Mouse (Mus musculus) heart, postnatal 10 days (tissue): ENCODE data around the gene Gm10295. TPM values are rescaled to one million over a fixed set of nuclear protein-coding genes. Genes with fewer than 3 reads are reported as not detected.

Source experiments
- DNase-seq, 2 experiments: peaks; one replicate each; pipeline ENCODE4 v3.0.0; 2021
- intact Hi-C: fragments of 180-260 bp; cut with DNase I; formaldehyde crosslinking; loops from one replicate; pipeline ENCODE4 v1.15.1; 2025
- total RNA-seq, 2 experiments: library from RNA; stranded (reverse); gene quantifications; 2 replicates each; pipeline ENCODE4 v1.2.3; 2021

The Gm10295 gene
- total RNA-seq: not detected

GRCm38 (mm10) chr7:71351364-71351763 is at the start of gene Gm10295:
TSS of gene Gm10295 (minus strand) at chr7:71351485.
- no peak for DNase-seq

DNA sequence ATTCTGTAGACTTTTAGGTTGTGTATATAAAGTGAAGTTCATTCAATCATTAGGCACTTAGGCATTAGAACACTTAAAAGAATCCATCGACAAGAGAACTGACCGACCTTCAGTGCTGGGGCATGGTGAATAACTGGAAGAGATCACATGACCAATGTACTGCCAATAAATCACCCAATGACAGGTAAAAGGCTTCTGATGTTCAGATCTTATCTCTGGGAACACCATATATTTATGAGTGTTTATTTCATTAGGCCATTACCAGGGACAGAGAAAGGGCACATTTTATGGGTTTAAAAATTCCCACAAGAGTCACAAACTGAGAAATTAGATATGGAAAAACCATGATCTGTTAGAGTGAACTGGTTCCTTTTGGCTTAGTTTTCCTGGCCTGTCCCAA is 49.7 kb upstream of the Gm10295 start:
- intact Hi-C loops: no loop called here
- no peak for DNase-seq

More at GRCm38 (mm10) chr7:71351364-71351763, at the start of gene Gm10295:
- intact Hi-C loops: no loop called here

DNA sequence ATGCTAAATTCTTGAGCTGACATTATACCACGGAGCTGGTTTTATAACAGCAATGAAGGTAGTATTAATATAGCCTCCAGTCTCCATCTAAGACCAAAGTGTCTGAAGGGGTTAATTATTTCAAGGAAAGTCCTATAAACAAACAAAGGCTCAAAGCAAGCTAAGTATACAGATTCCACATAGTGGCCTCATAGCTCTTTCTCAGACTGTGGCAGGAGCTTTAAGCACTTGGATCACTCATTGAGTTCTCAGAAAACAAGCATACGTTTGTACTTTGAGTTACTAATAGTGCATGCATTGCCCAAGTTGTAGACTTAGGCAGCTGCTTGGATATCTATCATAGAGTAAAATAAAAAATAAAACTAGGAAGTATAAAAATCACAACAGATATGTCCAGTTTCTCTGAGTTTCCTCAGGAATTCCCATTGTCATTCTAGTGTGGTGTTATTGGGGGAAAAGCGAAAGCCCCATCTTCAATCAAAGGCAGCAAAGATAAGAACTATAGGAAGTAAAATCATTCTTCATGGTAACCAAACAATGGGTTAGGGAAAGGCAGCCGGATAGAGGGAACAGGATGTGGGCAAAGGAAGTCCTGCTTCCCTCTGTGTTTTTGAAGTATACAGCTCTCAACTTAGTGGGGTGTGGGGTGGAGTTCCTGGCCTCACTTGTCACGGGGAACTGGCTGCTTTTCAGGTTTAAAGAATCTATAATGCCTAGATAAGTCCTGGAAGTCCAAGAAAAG is 48.8 kb upstream of the Gm10295 start:
- intact Hi-C loops: no loop called here
- DNase-seq: no peak

DNA sequence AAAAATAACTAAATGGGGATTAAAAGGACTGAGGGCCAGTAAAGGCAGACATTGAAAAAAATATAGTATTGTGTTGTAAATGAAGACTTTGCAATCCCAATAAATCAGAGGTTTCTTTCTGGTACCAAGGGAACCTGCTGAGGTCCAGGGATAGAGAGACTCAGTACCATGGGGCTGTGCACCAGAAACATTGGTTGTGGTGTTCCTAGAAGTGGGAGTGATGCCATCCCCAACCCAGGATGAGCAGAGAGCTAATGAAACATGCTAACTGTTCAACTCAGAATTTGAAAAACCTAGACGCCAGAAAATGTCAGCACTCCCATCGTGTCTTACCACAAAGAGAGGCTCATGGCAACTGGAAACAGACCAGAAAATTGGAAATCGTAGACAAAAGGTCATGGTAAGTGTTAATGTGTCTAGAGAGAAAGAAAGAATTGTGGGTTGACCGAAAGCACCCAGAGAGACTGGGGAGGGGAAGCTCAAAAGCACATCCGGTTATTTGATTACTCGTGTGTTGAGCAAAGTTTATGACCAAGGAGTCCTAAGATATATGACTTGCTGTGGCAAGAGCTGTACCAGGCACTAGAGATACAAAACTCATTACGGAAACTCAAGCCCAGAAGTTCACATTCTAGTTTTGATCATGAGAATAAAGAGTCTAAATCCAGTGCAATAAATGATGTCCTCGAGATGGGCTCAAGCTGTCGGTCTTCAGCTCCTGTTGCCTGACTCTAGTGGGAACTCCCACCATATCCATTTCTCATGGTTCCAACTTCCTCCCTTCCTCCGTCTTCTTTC is 47.9 kb upstream of the Gm10295 start:
- intact Hi-C loops: no loop called here
- no peak for DNase-seq

DNA sequence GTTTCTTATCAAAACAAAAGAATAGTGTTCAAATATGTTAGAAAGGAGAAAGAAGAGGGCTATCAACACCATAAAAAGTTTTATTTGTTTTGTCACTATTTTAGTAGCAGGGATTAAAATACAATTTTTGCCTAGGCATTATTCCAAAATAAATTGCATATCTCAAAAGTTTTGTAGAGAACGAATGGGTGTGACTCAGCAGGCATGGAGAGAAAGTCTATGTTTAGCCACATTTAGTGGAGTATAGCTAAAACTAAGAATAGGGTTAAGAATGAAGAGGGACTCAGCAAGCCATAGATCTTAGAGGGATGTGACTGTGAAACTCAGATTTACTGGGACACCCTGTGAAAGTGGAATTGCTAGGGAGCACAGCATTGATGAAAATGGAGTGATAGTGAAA is 47.1 kb upstream of the Gm10295 start:
- no peak for DNase-seq
- intact Hi-C loops: no loop called here

DNA sequence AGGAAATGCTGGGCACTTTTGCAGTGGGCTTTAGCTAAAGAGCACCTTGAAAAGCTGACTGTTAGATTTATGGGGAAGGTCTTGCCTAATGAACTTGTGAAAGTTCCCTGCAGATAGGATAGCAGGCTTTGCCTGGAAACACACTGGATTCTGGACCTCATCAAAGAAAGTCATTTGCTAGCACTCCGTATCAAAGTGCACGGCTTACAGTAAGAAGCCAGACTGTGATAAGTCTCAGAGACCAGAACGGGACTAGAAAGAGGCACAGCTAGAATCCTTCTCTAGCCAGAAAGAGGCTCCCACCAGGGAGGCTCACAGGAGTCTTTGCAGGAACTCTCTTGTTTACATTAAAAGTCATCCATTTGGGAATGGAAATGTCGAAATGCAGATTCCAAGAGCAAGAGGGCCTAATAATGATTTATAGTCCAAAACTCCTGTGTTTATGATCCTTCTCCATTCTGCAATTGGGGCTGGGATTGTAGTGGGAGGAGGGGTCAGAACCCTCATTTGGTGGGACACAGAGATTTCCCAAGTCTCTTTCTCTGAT is 41.6 kb upstream of the Gm10295 start:
- intact Hi-C loops: no loop called here
- no peak for DNase-seq

DNA sequence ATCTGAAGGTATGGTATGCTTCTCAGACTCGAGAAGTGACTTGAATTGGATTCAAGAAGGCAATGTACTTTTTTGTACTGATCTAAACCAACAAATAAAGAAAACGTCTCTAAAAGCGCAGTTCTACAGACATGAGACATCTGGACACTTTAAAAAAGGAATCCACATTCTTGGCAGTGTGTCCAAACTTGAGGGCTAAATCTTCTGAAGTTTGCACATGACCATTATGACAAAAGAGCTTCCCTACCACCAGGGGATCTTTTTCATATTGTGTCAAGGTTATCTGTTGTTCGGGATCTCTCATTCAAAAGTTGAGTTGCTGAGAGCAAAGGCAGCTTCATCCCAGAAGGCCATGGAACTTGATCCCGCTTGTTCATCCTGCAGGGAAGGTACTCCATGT is 40.0 kb upstream of the Gm10295 start:
- DNase-seq: no peak
- intact Hi-C loops: no loop called here

- intact Hi-C loops: no loop called here
- DNase-seq: no peak
Measured at GRCm38 (mm10) chr7:71390291-71390690, 39.0 kb upstream of the Gm10295 start.

DNA sequence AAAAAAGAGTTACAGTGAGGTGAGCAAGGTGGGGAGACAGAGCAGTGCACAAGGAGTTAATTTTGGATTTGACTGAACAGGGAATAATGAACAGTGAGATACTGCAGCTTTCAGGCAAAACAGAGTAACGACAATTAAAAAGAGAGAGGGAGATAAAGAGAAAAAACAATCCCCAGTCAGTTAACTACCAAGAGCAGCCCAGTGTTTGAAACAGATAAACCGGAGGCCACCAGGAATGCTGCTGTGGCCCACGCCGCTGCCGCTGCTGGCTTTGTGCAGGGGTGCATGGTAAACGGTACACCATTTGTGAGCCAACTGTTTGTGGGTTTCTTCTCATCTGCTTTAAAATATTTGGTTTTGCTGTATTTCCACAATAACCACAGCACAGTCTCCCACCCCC is 34.8 kb upstream of the Gm10295 start:
- intact Hi-C loops: no loop called here
- no peak for DNase-seq

- DNase-seq: no peak
- intact Hi-C loops: no loop called here
Measured at GRCm38 (mm10) chr7:71384921-71385320, 33.6 kb upstream of the Gm10295 start.

DNA sequence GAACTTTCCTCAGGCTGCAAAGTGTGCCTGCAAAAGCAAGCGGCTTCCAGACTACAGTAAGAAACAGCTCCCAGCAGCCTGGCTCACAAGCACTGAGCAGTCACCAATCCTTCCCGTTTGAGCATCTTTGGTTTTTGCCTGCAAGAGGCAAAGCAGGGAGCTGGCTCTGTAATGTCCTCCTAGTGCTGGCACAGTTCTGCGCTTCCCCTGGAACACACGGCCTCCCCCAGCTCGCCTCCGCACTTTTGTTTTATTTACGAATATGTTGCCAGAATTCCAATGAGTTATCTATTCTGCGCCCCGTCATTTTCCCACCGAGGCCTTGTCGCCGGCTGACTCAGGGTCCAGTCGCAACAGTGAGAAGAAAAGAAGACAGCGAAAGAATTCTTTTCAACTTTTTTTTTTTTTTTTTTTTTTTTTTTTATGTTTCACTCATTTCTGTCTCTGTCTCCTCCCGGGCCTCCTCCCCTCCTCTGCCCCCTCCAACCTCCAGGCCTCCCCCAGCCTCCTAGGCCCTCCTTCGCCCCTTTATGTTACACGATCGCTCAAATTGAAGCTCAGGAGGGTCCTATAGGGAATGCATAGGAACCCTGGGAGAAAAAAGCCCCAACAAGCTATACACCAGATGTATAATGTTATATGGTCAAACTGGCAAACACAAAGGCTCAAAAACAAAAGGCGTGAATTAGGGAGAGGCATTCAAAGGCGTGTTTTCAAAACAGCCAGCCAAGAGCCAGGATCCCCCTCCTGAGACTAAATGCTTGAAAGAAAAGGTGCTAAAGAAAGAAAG is 32.3 kb upstream of the Gm10295 start:
- intact Hi-C loops: no loop called here
- peak; percentile 40 to 51 for DNase-seq

- no peak for DNase-seq
- intact Hi-C loops: loop anchor here (5.0 kb wide), 2 partner anchors 288 to 487 kb away; no protein-coding TSS in a partner anchor
Measured at GRCm38 (mm10) chr7:71379826-71380825, 28.8 kb upstream of the Gm10295 start.

DNA sequence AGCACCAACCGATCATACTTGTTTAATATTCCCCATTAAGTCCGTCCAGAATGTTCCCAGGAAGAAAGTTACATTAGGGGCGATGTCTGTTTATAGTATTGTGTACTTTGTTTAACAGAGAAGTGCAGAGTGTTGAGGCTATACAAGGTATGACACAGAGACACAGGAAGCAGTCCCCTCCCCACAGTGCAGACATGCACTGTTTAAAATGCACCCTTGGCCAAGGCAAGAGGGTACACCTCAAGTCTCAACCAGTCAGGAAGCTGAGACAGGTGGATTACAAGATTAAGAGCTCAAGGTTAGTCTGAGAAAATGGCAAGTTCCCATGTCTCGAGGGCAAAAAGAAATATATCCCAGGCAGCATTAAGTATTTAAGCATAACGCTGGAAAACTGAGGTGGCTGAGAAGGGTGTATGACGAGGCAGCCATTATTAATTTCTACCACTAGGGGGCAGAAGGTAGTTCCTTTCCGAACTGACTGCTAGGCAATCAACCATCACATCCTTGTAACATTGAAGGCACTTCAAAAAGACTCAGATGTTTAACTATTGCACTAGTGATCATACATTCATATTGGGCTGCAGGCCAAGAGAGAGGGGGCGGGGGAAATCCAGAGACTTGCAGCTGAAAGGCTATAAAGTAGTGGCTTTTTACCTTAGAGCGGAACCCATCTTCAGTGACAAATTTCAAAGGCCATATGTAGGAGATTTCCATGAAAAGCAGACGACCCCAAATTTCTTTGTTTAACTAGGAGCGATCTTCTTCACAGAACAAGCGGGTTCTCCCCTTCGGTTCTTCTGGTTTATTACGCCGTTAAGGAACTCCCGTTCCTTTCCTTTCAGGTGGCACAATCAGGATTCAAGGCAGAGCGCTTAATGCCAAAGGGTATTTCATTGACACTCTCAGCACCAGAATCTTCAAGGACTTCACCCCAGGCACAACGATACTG is 27.8 kb upstream of the Gm10295 start:
- DNase-seq: peak in 1 of 2 experiments; percentile 63
- intact Hi-C loops: loop anchor here (5.0 kb wide), 2 partner anchors 287 to 488 kb away; no protein-coding TSS in a partner anchor

GRCm38 (mm10) chr7:71377983-71378382 is 26.7 kb upstream of the Gm10295 start:
- no peak for DNase-seq
- intact Hi-C loops: loop anchor here (5.0 kb wide), 2 partner anchors 286 to 489 kb away; no protein-coding TSS in a partner anchor

DNA sequence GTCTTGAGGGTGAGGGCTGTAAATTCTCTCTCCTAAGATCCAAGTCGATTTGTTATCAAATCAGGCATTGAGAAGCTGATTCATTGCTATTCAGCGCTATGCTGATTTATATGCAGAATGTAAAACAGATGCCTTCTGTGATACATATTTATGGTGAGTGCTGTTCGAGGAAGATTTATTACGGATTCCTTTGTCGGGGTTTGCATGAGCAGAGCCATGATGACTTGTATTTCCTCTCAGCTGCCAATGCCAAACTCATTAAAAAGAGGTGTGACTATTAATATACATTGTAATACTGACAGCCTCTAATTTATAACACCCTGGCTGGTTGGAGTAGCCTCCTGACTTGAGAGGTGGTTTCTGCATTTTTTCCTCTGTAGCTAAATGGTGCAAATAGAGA is 22.8 kb upstream of the Gm10295 start:
- intact Hi-C loops: loop anchor here (5.0 kb wide), 2 partner anchors 142 to 588 kb away; no protein-coding TSS in a partner anchor
- no peak for DNase-seq

DNA sequence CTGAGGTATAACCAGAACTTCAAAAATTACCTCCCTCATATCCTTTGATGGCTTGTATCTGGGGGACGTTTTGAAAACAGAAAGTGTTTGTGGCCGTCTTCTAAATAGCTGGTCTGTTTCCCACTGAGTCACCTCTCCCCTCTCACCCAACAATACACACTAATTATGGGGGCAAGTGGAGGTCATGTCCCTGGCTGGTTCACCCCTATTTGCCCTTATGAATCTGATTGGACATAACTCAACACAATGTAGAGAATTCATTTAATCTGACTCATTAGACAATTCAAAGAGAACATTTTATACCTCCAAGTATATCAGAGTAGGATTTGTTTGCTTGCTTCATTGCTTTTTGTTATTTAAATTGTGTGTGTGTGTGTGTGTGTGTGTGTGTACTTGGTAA is 20.6 kb upstream of the Gm10295 start:
- intact Hi-C loops: loop anchor here (2.0 to 5.0 kb wide), 4 partner anchors 39 to 590 kb away; no protein-coding TSS in a partner anchor
- no peak for DNase-seq

GRCm38 (mm10) chr7:71370746-71371145 is 19.5 kb upstream of the Gm10295 start:
- DNase-seq: no peak
- intact Hi-C loops: loop anchor here (2.0 to 5.0 kb wide), 4 partner anchors 40 to 592 kb away; no protein-coding TSS in a partner anchor

GRCm38 (mm10) chr7:71370128-71370527 is 18.8 kb upstream of the Gm10295 start:
- no peak for DNase-seq

More at GRCm38 (mm10) chr7:71370128-71370527, 18.8 kb upstream of the Gm10295 start:
- intact Hi-C loops: loop anchor here (2.0 to 5.0 kb wide), 4 partner anchors 41 to 592 kb away; no protein-coding TSS in a partner anchor
